Mouse (Mus musculus): ENCODE measurements around the gene Plcb2. TPM values are rescaled to one million over a fixed set of nuclear protein-coding genes. Genes with fewer than 3 reads are reported as not detected.

Gene Plcb2
- polyA plus RNA-seq, 1 experiment: not detected

DNA sequence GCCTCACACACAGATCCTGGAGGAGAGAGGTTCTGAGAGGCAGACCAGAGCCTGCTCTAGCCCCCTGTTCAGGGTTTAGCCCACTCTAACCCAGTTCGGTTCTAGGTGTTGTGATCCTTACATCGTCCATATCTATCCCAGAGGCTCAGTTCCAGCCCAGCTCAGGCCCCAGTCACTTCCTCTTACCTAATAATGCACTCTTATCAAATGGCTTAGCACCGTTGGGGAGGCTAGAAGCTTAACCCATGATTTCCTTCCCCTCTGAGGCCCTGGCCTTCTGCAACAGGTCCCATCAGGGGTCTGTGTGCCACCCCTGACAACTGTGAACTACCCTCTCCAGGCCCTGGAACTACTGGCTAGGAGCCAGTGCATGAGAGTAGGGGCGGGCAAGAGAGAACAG is 956 bp upstream of the Plcb2 start:
- Histone ChIP-seq H3K4me3 (ENCODE audit: low read depth, low read length) (no peak overlapping the region), H3K4me1 (ENCODE audit: control insufficient read depth, insufficient read depth, low read length) (no peaks in the 10 kb centered on the region), H3K36me3 (ENCODE audit: control insufficient read depth, insufficient read depth, low read length, poor library complexity, severe bottlenecking) (no peaks in the 10 kb centered on the region), H3K27me3 (ENCODE audit: control insufficient read depth, insufficient read depth, low read length, poor library complexity, severe bottlenecking) (no peaks in the 10 kb centered on the region), H3K9me3 (replicated peaks; ENCODE audit: control insufficient read depth, insufficient read depth, low read length, poor library complexity, severe bottlenecking) (no peaks in the 10 kb centered on the region), H3K27ac (ENCODE audit: insufficient read depth, low read length) (no peak overlapping the region), H3K9ac (ENCODE audit: low read depth, poor library complexity, severe bottlenecking) (no peak overlapping the region)
- TF ChIP-seq POLR2A (IDR thresholded peaks at IDR 0.05; ENCODE audit: insufficient read depth, low read length) (no peak), EP300 (IDR thresholded peaks at IDR 0.05; ENCODE audit: insufficient read depth, low read depth, low read length) (no peak), CTCF (IDR thresholded peaks at IDR 0.05; ENCODE audit: low read depth, low read length) (no peak)

DNA sequence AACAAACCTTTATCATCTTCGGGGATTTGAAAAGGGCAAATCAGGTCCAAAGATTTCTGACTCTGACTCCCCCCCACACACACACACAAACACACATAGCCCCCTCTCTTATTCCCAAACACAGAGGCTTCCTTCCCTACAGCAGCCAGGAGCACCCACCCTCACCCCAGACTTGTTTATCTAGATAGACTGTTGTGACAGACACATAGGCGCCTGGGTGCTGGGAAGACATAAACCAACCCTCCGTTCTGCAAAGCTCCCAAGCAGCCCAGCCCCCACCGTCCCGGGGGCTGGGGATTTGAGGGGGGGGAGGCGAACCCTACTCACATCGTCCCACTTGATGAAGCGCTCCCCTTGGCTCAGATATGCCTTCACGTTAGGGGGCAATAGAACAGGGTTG is 327 bp downstream of the Plcb2 start:
- no peak for TF ChIP-seq CTCF (IDR thresholded peaks at IDR 0.05; ENCODE audit: low read depth, low read length)
- no peak for TF ChIP-seq EP300 (IDR thresholded peaks at IDR 0.05; ENCODE audit: insufficient read depth, low read depth, low read length)
- TF ChIP-seq POLR2A (IDR thresholded peaks at IDR 0.05; ENCODE audit: insufficient read depth, low read length): no peak
- Histone ChIP-seq H3K27me3 (ENCODE audit: control insufficient read depth, insufficient read depth, low read length, poor library complexity, severe bottlenecking) (no peaks in the 10 kb centered on the region), H3K27ac (ENCODE audit: insufficient read depth, low read length) (no peak overlapping the region), H3K4me3 (ENCODE audit: low read depth, low read length) (no peak overlapping the region), H3K9ac (ENCODE audit: low read depth, poor library complexity, severe bottlenecking) (no peak overlapping the region), H3K4me1 (ENCODE audit: control insufficient read depth, insufficient read depth, low read length) (no peaks in the 10 kb centered on the region), H3K9me3 (replicated peaks; ENCODE audit: control insufficient read depth, insufficient read depth, low read length, poor library complexity, severe bottlenecking) (no peaks in the 10 kb centered on the region), H3K36me3 (ENCODE audit: control insufficient read depth, insufficient read depth, low read length, poor library complexity, severe bottlenecking) (no peaks in the 10 kb centered on the region)

DNA sequence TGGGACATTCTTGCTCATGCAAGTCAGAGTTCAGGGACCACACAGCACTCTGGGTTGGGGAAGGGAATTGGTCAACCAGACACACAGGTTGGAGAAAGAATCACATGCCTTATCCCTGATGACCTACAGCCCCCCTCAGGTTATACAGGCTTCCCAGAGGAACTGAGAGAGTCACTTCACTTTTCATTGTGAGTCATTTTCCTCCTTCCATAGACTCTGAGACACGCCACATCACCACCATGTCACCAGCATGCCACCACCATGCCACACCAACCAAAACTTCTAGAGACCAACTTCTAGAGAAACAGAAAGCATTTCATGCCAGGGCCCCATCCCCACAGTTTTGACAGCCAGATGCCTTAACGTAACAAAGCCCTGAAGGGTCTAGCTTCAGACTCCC is 1.4 kb downstream of the Plcb2 start:
- Histone ChIP-seq H3K4me1 (ENCODE audit: control insufficient read depth, insufficient read depth, low read length) (no peaks in the 10 kb centered on the region), H3K27ac (ENCODE audit: insufficient read depth, low read length) (no peak overlapping the region), H3K36me3 (ENCODE audit: control insufficient read depth, insufficient read depth, low read length, poor library complexity, severe bottlenecking) (no peaks in the 10 kb centered on the region), H3K4me3 (ENCODE audit: low read depth, low read length) (no peak overlapping the region), H3K9ac (ENCODE audit: low read depth, poor library complexity, severe bottlenecking) (no peak overlapping the region), H3K9me3 (replicated peaks; ENCODE audit: control insufficient read depth, insufficient read depth, low read length, poor library complexity, severe bottlenecking) (no peaks in the 10 kb centered on the region), H3K27me3 (ENCODE audit: control insufficient read depth, insufficient read depth, low read length, poor library complexity, severe bottlenecking) (no peaks in the 10 kb centered on the region)
- TF ChIP-seq POLR2A (IDR thresholded peaks at IDR 0.05; ENCODE audit: insufficient read depth, low read length) (no peak), CTCF (IDR thresholded peaks at IDR 0.05; ENCODE audit: low read depth, low read length) (no peak), EP300 (IDR thresholded peaks at IDR 0.05; ENCODE audit: insufficient read depth, low read depth, low read length) (no peak)

DNA sequence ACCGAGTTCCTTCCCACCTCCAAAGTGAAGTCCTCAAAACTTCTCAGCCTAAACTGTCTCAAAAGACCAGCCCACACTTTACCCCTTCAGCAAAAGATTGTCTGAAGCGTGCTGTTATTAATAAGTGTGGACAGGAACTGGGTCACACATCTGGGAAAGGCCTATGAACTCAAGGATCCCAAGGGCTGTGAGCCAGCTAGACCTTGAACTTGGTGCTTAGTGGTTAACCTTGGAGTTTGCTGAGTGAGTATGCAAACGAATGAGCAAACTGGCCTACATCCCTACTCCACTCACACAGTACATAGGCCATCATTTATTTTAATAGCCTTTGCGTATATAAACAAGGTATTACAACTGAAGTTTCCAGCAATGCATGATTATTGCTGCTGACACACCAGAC is 2.7 kb downstream of the Plcb2 start:
- Histone ChIP-seq H3K27ac (ENCODE audit: insufficient read depth, low read length) (no peak overlapping the region), H3K9ac (ENCODE audit: low read depth, poor library complexity, severe bottlenecking) (no peak overlapping the region), H3K36me3 (ENCODE audit: control insufficient read depth, insufficient read depth, low read length, poor library complexity, severe bottlenecking) (no peaks in the 10 kb centered on the region), H3K9me3 (replicated peaks; ENCODE audit: control insufficient read depth, insufficient read depth, low read length, poor library complexity, severe bottlenecking) (no peaks in the 10 kb centered on the region), H3K27me3 (ENCODE audit: control insufficient read depth, insufficient read depth, low read length, poor library complexity, severe bottlenecking) (no peaks in the 10 kb centered on the region), H3K4me1 (ENCODE audit: control insufficient read depth, insufficient read depth, low read length) (no peaks in the 10 kb centered on the region), H3K4me3 (ENCODE audit: low read depth, low read length) (no peak overlapping the region)
- no peak for TF ChIP-seq CTCF (IDR thresholded peaks at IDR 0.05; ENCODE audit: low read depth, low read length)
- no peak for TF ChIP-seq EP300 (IDR thresholded peaks at IDR 0.05; ENCODE audit: insufficient read depth, low read depth, low read length)
- no peak for TF ChIP-seq POLR2A (IDR thresholded peaks at IDR 0.05; ENCODE audit: insufficient read depth, low read length)

DNA sequence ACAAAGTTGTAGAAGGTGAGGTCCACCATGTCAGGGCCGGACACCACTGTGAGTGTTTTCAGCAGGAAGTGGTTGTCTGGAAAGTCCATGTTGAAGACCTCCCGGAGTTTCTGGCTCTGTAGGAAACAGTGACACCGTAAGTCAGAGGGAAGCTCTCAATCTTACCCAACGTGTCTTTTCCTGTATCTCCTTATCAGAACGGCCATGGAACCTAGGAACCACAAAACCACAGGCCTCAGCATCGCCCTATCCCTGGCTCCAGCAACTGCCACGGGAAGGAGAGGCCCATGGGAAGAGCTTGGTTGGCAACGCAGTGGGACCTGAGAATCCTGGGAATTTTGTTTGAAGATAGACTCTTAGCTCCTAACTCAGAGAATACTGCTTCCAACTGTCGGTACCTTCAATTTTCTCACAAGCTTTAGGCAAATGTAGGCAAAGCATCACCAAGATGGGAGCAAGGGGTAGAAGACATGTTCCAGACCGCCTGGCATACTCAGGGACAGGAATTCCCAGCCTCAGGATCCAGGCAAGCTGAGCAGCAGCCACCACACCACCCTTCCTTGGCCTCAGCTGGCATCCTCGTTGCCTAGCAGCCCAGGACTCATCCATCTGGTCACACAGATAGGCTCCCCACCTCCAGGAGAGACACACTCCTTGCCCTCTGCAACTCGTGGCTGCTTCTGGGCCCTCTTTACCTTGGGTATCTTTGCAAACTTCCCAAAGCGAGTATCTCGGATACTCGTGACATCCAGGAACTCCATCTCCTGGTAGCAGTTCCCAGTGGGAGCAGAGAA is 4.3 kb downstream of the Plcb2 start:
- no peaks in the 10 kb centered on the region for H3K9me3 ChIP-seq (replicated peaks; ENCODE audit: control insufficient read depth, insufficient read depth, low read length, poor library complexity, severe bottlenecking)
- no peaks in the 10 kb centered on the region for H3K36me3 ChIP-seq (ENCODE audit: control insufficient read depth, insufficient read depth, low read length, poor library complexity, severe bottlenecking)
- H3K4me1 ChIP-seq (ENCODE audit: control insufficient read depth, insufficient read depth, low read length): no peaks in the 10 kb centered on the region
- H3K27ac ChIP-seq (ENCODE audit: insufficient read depth, low read length): no peak overlapping the region
- TF ChIP-seq POLR2A (IDR thresholded peaks at IDR 0.05; ENCODE audit: insufficient read depth, low read length) (no peak), CTCF (IDR thresholded peaks at IDR 0.05; ENCODE audit: low read depth, low read length) (no peak), EP300 (IDR thresholded peaks at IDR 0.05; ENCODE audit: insufficient read depth, low read depth, low read length) (no peak)
- no peaks in the 10 kb centered on the region for H3K27me3 ChIP-seq (ENCODE audit: control insufficient read depth, insufficient read depth, low read length, poor library complexity, severe bottlenecking)
- H3K9ac ChIP-seq (ENCODE audit: low read depth, poor library complexity, severe bottlenecking): no peak overlapping the region
- H3K4me3 ChIP-seq (ENCODE audit: low read depth, low read length): no peak overlapping the region

DNA sequence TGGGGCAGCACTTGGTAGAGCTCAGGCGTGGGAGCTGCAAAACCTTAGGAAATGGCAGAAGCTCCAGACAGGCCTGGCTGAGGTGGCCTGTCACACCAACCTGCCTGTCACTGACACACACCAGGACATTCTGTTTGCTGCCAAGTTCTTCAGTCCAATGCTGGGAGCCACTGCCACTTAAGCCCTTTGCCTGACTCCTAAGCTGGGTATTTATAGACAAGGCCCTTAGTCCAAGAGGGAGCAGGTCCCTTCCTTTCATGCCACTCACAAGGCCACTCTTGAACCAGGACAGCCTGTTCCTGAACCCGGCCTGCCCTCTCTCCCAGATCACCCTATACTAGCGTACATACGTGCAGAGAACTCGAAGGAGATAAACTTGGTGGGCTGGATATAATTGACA is 11.6 kb downstream of the Plcb2 start:
- H3K9me3 ChIP-seq (replicated peaks; ENCODE audit: control insufficient read depth, insufficient read depth, low read length, poor library complexity, severe bottlenecking): no peaks in the 10 kb centered on the region
- no peaks in the 10 kb centered on the region for H3K4me1 ChIP-seq (ENCODE audit: control insufficient read depth, insufficient read depth, low read length)
- no peaks in the 10 kb centered on the region for H3K36me3 ChIP-seq (ENCODE audit: control insufficient read depth, insufficient read depth, low read length, poor library complexity, severe bottlenecking)
- H3K27me3 ChIP-seq (ENCODE audit: control insufficient read depth, insufficient read depth, low read length, poor library complexity, severe bottlenecking): peaks cover 3% of the 10 kb centered on the region; the same call in 1 of the 2 replicates
- TF ChIP-seq CTCF (IDR thresholded peaks at IDR 0.05; ENCODE audit: low read depth, low read length): no peak
- TF ChIP-seq EP300 (IDR thresholded peaks at IDR 0.05; ENCODE audit: insufficient read depth, low read depth, low read length): no peak
- TF ChIP-seq POLR2A (IDR thresholded peaks at IDR 0.05; ENCODE audit: insufficient read depth, low read length): no peak
- no peak overlapping the region for H3K9ac ChIP-seq (ENCODE audit: low read depth, poor library complexity, severe bottlenecking)
- H3K27ac ChIP-seq (ENCODE audit: insufficient read depth, low read length): no peak overlapping the region
- no peak overlapping the region for H3K4me3 ChIP-seq (ENCODE audit: low read depth, low read length)

Measured in ES-Bruce4 (cell line).